Mouse (Mus musculus): ENCODE results near the gene Dok5. TPM values are rescaled to one million over a fixed set of nuclear protein-coding genes. Genes with fewer than 3 reads are reported as not detected.
A peak's percentile ranks its signal among the peaks of the same experiment; 100 is the strongest.

The Dok5 gene
- polyA plus RNA-seq, 1 experiment from 2014 or later, result 0.37 TPM

DNA sequence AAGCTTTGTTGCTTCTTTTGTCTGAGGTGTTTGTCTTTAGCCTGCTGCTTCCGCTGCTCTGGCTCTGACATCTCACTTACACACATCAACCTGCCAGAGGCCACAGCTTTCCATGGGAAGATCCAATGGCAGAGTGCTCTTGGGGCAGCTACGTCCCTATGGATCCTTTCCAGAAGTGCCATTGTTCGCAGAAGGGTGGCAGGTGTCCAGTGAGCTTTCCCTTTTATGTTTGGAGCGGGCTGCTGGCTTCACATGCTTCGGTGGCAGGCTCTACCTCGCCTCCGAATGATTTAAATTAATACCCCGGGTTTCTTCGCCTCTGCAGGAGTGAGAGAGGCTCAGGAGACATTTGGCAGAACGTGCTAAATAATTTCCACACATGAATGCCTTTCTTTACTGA lies 105.3 kb downstream of the Dok5 start:
- ATAC-seq (ENCODE audit: insufficient read depth), result no peak
- WGBS (ENCODE audit: insufficient replicate concordance), result 63% methylated on average over 10 of the region's 10 CpGs
- Histone ChIP-seq H3K4me2 (no peak overlapping the region), H3K9me3 (replicated peaks) (0 out of 2 replicates have a peak, but pooled peaks cover 2% of the 10 kb centered on the region), H3K27me3 (no peaks in the 10 kb centered on the region), H3K9ac (no peak overlapping the region), H3K4me1 (replicated peaks) (no peaks in the 10 kb centered on the region), H3K4me3 (replicated peaks) (no peak overlapping the region), H3K36me3 (replicated peaks) (no peaks in the 10 kb centered on the region), H3K27ac (replicated peaks) (no peak overlapping the region)

- Histone ChIP-seq H3K36me3 (replicated peaks) (no peaks in the 10 kb centered on the region), H3K4me1 (replicated peaks) (no peaks in the 10 kb centered on the region)
- WGBS (ENCODE audit: insufficient replicate concordance), result 67% methylated on average over 11 of the region's 11 CpGs
Observed at GRCm38 (mm10) chr2:170837363-170837762, 105.8 kb downstream of the Dok5 start.

DNA sequence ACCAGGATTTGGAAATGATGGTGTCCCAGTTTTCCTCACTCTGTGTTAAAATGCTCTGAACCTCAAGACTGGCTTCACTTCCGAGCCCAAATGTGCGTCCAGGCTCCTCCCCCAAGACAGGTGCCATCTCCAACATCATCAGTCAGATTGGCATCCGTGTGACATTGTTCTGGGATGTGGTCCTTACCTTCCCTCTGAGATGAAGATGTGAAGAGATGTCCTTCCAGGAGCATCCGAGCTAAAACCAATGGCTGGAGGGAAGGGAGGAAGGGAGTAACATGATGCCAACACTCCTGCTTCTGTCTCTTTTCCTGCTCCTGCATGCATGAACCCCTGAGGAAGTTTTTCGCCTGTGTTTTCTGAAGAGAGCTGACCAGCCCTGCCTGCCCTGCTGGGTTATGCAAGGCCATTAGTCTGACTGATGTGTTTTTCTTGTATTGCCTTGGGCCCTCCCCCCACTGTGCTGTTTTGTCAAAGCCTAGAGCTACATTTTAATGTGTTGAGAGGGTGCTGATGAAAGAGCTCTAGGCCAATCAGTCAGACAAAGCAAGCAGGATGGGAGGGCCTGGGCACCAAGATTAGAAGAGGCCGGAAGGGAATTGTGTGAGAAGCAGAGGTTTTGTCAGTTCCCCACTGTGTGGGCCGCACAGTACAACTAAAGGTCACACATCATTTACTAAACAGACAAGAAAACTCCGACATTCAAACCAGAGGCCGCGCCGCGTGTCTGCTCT lies 106.4 kb downstream of the Dok5 start:
- WGBS (ENCODE audit: insufficient replicate concordance), result 56% methylated on average over 12 of the region's 12 CpGs
- H3K4me3 ChIP-seq (replicated peaks), result no peak overlapping the region

More at GRCm38 (mm10) chr2:170837363-170837762, 105.8 kb downstream of the Dok5 start:
- ATAC-seq (ENCODE audit: insufficient read depth), result no peak
- H3K4me2 ChIP-seq, result no peak overlapping the region
- H3K27me3 ChIP-seq, result no peaks in the 10 kb centered on the region
- H3K9me3 ChIP-seq (replicated peaks), result 0 out of 2 replicates have a peak, but pooled peaks cover 4% of the 10 kb centered on the region
- no peak overlapping the region for H3K9ac ChIP-seq
- H3K4me3 ChIP-seq (replicated peaks), result no peak overlapping the region
- no peak overlapping the region for H3K27ac ChIP-seq (replicated peaks)

GRCm38 (mm10) chr2:170841441-170841965 lies 109.9 kb downstream of the Dok5 start:
- Histone ChIP-seq H3K9ac (no peak overlapping the region), H3K4me3 (replicated peaks) (no peak overlapping the region), H3K4me2 (no peak overlapping the region), H3K36me3 (replicated peaks) (no peaks in the 10 kb centered on the region), H3K27me3 (no peaks in the 10 kb centered on the region), H3K27ac (replicated peaks) (no peak overlapping the region), H3K4me1 (replicated peaks) (no peaks in the 10 kb centered on the region), H3K9me3 (replicated peaks) (0 out of 2 replicates have a peak, but pooled peaks cover 4% of the 10 kb centered on the region)
- ATAC-seq (ENCODE audit: insufficient read depth), result no peak
- WGBS (ENCODE audit: insufficient replicate concordance), result 69% methylated on average over 13 of the region's 13 CpGs

More for the DNA sequence above, 106.4 kb downstream of the Dok5 start:
- Histone ChIP-seq H3K36me3 (replicated peaks) (no peaks in the 10 kb centered on the region), H3K27me3 (no peaks in the 10 kb centered on the region), H3K27ac (replicated peaks) (no peak overlapping the region), H3K9ac (no peak overlapping the region), H3K4me1 (replicated peaks) (no peaks in the 10 kb centered on the region), H3K9me3 (replicated peaks) (0 out of 2 replicates have a peak, but pooled peaks cover 4% of the 10 kb centered on the region), H3K4me2 (no peak overlapping the region)
- ATAC-seq (ENCODE audit: insufficient read depth), result 0 out of 2 replicates have a peak, but pooled peaks have one; percentile 18

DNA sequence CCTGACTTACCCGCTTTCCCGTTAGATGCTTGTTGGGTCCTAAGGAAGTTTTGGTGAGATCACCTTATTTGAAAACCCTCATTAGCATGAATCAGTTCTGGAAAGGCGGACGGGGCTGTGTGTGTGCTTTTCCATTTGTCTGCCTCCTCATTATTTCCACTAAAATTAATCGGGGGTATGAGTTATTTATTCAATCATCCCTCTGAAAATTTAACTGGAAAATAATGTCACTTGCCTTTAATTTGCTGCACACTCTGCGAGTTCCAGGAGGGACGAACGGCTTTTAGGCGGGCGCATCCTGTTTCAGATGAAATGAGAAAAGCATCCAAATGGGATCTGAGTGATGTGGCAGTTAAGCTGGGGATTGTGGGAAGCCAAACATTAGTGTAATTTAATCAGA lies 113.9 kb downstream of the Dok5 start:
- no peak for ATAC-seq (ENCODE audit: insufficient read depth)
- no peak overlapping the region for H3K9ac ChIP-seq
- 0 out of 2 replicates have a peak, but pooled peaks cover 8% of the 10 kb centered on the region for H3K9me3 ChIP-seq (replicated peaks)
- 67% methylated on average over 10 of the region's 10 CpGs for WGBS (ENCODE audit: insufficient replicate concordance)
- no peak overlapping the region for H3K4me2 ChIP-seq
- H3K27ac ChIP-seq (replicated peaks), result no peak overlapping the region
- no peaks in the 10 kb centered on the region for H3K27me3 ChIP-seq
- no peaks in the 10 kb centered on the region for H3K4me1 ChIP-seq (replicated peaks)
- no peak overlapping the region for H3K4me3 ChIP-seq (replicated peaks)
- no peaks in the 10 kb centered on the region for H3K36me3 ChIP-seq (replicated peaks)

DNA sequence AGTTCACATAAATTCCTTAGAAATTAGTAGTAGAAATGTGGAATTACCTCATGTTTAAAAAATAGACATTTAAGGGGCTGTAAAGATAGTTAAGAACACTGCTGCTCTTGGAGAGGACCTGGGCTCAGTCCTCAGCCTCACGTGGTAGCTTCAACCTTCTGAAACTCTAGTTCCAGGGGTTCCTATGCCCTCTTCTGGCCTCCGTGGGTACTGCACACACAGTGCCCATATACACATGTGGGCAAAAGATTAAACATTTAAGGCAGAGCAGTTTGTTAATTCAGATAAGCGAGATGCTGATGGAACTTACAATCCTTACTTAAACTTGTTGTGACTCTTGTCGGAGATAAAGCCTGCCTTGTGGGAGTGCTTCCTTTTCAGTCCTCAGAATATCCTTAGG lies 118.5 kb downstream of the Dok5 start:
- Histone ChIP-seq H3K27ac (replicated peaks) (no peak overlapping the region), H3K9me3 (replicated peaks) (0 out of 2 replicates have a peak, but pooled peaks cover 5% of the 10 kb centered on the region), H3K4me1 (replicated peaks) (no peaks in the 10 kb centered on the region), H3K4me2 (no peak overlapping the region), H3K4me3 (replicated peaks) (no peak overlapping the region), H3K27me3 (no peaks in the 10 kb centered on the region), H3K36me3 (replicated peaks) (no peaks in the 10 kb centered on the region), H3K9ac (no peak overlapping the region)
- no peak for ATAC-seq (ENCODE audit: insufficient read depth)
- 73% methylated on average over 4 of the region's 4 CpGs for WGBS (ENCODE audit: insufficient replicate concordance)

- Histone ChIP-seq H3K4me3 (replicated peaks) (no peak overlapping the region), H3K9me3 (replicated peaks) (0 out of 2 replicates have a peak, but pooled peaks cover 5% of the 10 kb centered on the region), H3K9ac (no peak overlapping the region), H3K36me3 (replicated peaks) (no peaks in the 10 kb centered on the region), H3K27me3 (no peaks in the 10 kb centered on the region), H3K27ac (replicated peaks) (no peak overlapping the region), H3K4me2 (no peak overlapping the region), H3K4me1 (replicated peaks) (no peaks in the 10 kb centered on the region)
- no peak for ATAC-seq (ENCODE audit: insufficient read depth)
- WGBS (ENCODE audit: insufficient replicate concordance), result 64% methylated on average over 6 of the region's 6 CpGs
Observed at GRCm38 (mm10) chr2:170852337-170852736, 120.7 kb downstream of the Dok5 start.

GRCm38 (mm10) chr2:170855210-170855609 lies 123.6 kb downstream of the Dok5 start:
- no peak for ATAC-seq (ENCODE audit: insufficient read depth)
- no peaks in the 10 kb centered on the region for H3K36me3 ChIP-seq (replicated peaks)
- H3K9me3 ChIP-seq (replicated peaks), result 0 out of 2 replicates have a peak, but pooled peaks cover 3% of the 10 kb centered on the region
- no peak overlapping the region for H3K4me2 ChIP-seq
- no peak overlapping the region for H3K27ac ChIP-seq (replicated peaks)
- no peaks in the 10 kb centered on the region for H3K27me3 ChIP-seq
- H3K9ac ChIP-seq, result no peak overlapping the region
- no peak overlapping the region for H3K4me3 ChIP-seq (replicated peaks)
- 55% methylated on average over 3 of the region's 3 CpGs for WGBS (ENCODE audit: insufficient replicate concordance)
- no peaks in the 10 kb centered on the region for H3K4me1 ChIP-seq (replicated peaks)

DNA sequence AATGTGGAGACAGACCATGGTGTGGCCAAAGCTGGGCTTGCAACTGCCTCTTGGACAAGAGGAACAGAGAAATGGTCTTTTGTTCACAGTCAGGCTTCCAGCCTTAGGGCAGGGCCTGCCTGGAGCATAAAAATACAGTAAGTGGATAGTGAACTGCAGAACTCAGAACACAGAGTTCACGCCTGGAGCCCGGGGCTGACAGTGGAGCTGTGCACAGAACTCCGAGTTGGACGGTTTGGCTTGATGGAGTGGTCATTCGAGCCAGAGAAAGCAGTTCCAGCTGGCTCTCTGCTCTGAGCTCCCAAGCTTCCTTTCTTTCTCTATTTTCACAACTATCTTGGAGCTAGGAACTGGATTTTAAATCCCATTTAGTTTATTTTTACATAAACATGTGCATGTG lies 124.5 kb downstream of the Dok5 start:
- Histone ChIP-seq H3K4me3 (replicated peaks) (no peak overlapping the region), H3K36me3 (replicated peaks) (no peaks in the 10 kb centered on the region), H3K27me3 (no peaks in the 10 kb centered on the region), H3K9ac (no peak overlapping the region), H3K4me1 (replicated peaks) (no peaks in the 10 kb centered on the region), H3K9me3 (replicated peaks) (no peaks in the 10 kb centered on the region), H3K27ac (replicated peaks) (no peak overlapping the region), H3K4me2 (no peak overlapping the region)
- 61% methylated on average over 5 of the region's 5 CpGs for WGBS (ENCODE audit: insufficient replicate concordance)
- no peak for ATAC-seq (ENCODE audit: insufficient read depth)

DNA sequence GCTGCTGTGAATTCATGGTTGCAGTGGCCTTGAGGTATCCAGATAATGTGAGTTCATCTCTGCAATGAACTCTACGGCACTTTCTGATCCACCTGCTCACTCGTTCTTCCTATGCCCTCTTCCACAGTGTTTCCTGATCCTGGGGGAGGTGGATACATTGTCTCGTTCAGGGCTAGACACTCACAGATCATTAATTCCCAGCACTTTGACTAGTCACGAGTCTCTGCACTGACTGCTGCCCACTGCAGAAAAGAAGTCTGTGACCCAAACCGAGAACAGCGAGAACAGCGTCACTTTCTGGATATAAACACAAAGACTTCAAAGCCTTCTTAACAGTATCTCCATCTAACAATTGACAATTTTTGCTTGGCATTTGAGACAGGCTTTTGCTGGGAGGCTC lies 125.9 kb downstream of the Dok5 start:
- Histone ChIP-seq H3K36me3 (replicated peaks) (no peaks in the 10 kb centered on the region), H3K9ac (no peak overlapping the region), H3K27ac (replicated peaks) (no peak overlapping the region), H3K4me2 (no peak overlapping the region), H3K9me3 (replicated peaks) (no peaks in the 10 kb centered on the region), H3K4me1 (replicated peaks) (no peaks in the 10 kb centered on the region), H3K4me3 (replicated peaks) (no peak overlapping the region), H3K27me3 (no peaks in the 10 kb centered on the region)
- no peak for ATAC-seq (ENCODE audit: insufficient read depth)
- WGBS (ENCODE audit: insufficient replicate concordance), result 53% methylated on average over 7 of the region's 7 CpGs

- Histone ChIP-seq H3K27ac (replicated peaks) (no peak overlapping the region), H3K4me2 (no peak overlapping the region), H3K9ac (no peak overlapping the region), H3K36me3 (replicated peaks) (no peaks in the 10 kb centered on the region), H3K9me3 (replicated peaks) (0 out of 2 replicates have a peak, but pooled peaks cover 4% of the 10 kb centered on the region), H3K4me1 (replicated peaks) (no peaks in the 10 kb centered on the region), H3K27me3 (no peaks in the 10 kb centered on the region), H3K4me3 (replicated peaks) (no peak overlapping the region)
- ATAC-seq (ENCODE audit: insufficient read depth), result no peak
- WGBS (ENCODE audit: insufficient replicate concordance), result 22% methylated on average over 3 of the region's 3 CpGs
Observed at GRCm38 (mm10) chr2:170858640-170859039, 127.0 kb downstream of the Dok5 start.

All from liver, embryonic 15.5 days (tissue).